Mouse (Mus musculus): ENCODE measurements around the gene Mpp3. TPM values are rescaled to one million over a fixed set of nuclear protein-coding genes. Genes with fewer than 3 reads are reported as not detected.
A peak's percentile ranks its signal among the peaks of the same experiment; 100 is the strongest.

Gene Mpp3
- polyA plus RNA-seq, 1 experiment = 3.8 TPM

GRCm38 (mm10) chr11:101979140-101979539 is 49.1 kb downstream of the Mpp3 start:
- peaks cover 6% of the 10 kb centered on the region for H3K4me1 ChIP-seq (ENCODE audit: control insufficient read depth, insufficient read depth, low read length)
- no peak overlapping the region for H3K4me3 ChIP-seq (ENCODE audit: low read depth, low read length)
- no peaks in the 10 kb centered on the region for H3K9me3 ChIP-seq (replicated peaks; ENCODE audit: control insufficient read depth, insufficient read depth, low read length, poor library complexity, severe bottlenecking)
- H3K9ac ChIP-seq (ENCODE audit: low read depth, poor library complexity, severe bottlenecking) = no peak overlapping the region
- TF ChIP-seq CTCF (IDR thresholded peaks at IDR 0.05; ENCODE audit: low read depth, low read length) (no peak), EP300 (IDR thresholded peaks at IDR 0.05; ENCODE audit: insufficient read depth, low read depth, low read length) (no peak), POLR2A (IDR thresholded peaks at IDR 0.05; ENCODE audit: insufficient read depth, low read length) (no peak)
- H3K27me3 ChIP-seq (ENCODE audit: control insufficient read depth, insufficient read depth, low read length, poor library complexity, severe bottlenecking) = no peaks in the 10 kb centered on the region
- no peak overlapping the region for H3K27ac ChIP-seq (ENCODE audit: insufficient read depth, low read length)
- peaks cover 2% of the 10 kb centered on the region; the same call in 1 of the 2 replicates for H3K36me3 ChIP-seq (ENCODE audit: control insufficient read depth, insufficient read depth, low read length, poor library complexity, severe bottlenecking)

GRCm38 (mm10) chr11:101976949-101977348 is 51.3 kb downstream of the Mpp3 start:
- Histone ChIP-seq H3K27me3 (ENCODE audit: control insufficient read depth, insufficient read depth, low read length, poor library complexity, severe bottlenecking) (no peaks in the 10 kb centered on the region), H3K36me3 (ENCODE audit: control insufficient read depth, insufficient read depth, low read length, poor library complexity, severe bottlenecking) (peaks cover 3% of the 10 kb centered on the region; the same call in 1 of the 2 replicates), H3K27ac (ENCODE audit: insufficient read depth, low read length) (no peak overlapping the region), H3K4me3 (ENCODE audit: low read depth, low read length) (no peak overlapping the region), H3K9me3 (replicated peaks; ENCODE audit: control insufficient read depth, insufficient read depth, low read length, poor library complexity, severe bottlenecking) (no peaks in the 10 kb centered on the region), H3K4me1 (ENCODE audit: control insufficient read depth, insufficient read depth, low read length) (peaks cover 1% of the 10 kb centered on the region), H3K9ac (ENCODE audit: low read depth, poor library complexity, severe bottlenecking) (no peak overlapping the region)
- TF ChIP-seq POLR2A (IDR thresholded peaks at IDR 0.05; ENCODE audit: insufficient read depth, low read length) (no peak), CTCF (IDR thresholded peaks at IDR 0.05; ENCODE audit: low read depth, low read length) (peak; percentile 16)

DNA sequence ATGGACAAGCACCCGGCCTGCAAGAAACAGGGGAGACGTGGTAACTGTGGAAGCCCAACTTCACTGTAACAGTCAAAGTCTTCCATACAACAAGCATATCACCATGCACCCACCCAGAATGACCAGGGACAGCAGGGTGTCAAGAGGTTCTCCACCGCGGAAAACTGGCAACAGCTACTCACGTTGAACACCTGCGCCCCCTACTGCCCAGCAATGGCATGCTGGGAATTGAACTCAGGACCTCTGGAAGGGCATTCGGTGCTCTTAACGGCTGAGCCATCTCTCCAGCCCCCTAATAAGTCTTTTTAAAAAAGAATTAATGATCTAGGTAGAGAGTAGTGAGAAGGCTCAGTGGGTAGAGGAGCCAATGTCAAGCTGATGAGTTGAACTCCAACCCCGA is 53.3 kb downstream of the Mpp3 start:
- Histone ChIP-seq H3K4me3 (ENCODE audit: low read depth, low read length) (no peak overlapping the region), H3K27ac (ENCODE audit: insufficient read depth, low read length) (no peak overlapping the region), H3K36me3 (ENCODE audit: control insufficient read depth, insufficient read depth, low read length, poor library complexity, severe bottlenecking) (peaks cover 3% of the 10 kb centered on the region; the same call in 1 of the 2 replicates), H3K9me3 (replicated peaks; ENCODE audit: control insufficient read depth, insufficient read depth, low read length, poor library complexity, severe bottlenecking) (no peaks in the 10 kb centered on the region), H3K4me1 (ENCODE audit: control insufficient read depth, insufficient read depth, low read length) (no peaks in the 10 kb centered on the region), H3K27me3 (ENCODE audit: control insufficient read depth, insufficient read depth, low read length, poor library complexity, severe bottlenecking) (no peaks in the 10 kb centered on the region), H3K9ac (ENCODE audit: low read depth, poor library complexity, severe bottlenecking) (no peak overlapping the region)
- TF ChIP-seq EP300 (IDR thresholded peaks at IDR 0.05; ENCODE audit: insufficient read depth, low read depth, low read length) (no peak), CTCF (IDR thresholded peaks at IDR 0.05; ENCODE audit: low read depth, low read length) (peak; percentile 86)

DNA sequence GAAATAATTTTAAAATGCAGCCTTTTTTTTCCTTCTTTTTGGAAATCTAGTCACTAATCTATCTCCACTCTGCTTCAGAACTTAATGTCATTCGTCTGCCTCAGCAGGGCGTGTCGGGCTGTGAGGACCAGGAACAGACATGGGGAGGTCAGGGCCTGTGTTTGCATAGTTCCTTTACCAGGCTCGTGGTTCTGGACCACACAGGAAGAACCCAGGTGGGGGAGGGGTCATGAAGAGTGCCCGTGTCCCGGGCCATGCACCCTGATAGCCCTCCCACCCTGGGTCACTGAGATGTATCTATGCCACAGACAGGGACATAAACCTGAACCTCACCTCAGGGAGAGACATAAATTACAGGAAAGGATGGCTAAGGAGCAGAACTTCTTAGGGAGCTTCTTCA is 54.1 kb downstream of the Mpp3 start:
- Histone ChIP-seq H3K4me3 (ENCODE audit: low read depth, low read length) (no peak overlapping the region), H3K4me1 (ENCODE audit: control insufficient read depth, insufficient read depth, low read length) (no peaks in the 10 kb centered on the region), H3K9me3 (replicated peaks; ENCODE audit: control insufficient read depth, insufficient read depth, low read length, poor library complexity, severe bottlenecking) (no peaks in the 10 kb centered on the region), H3K9ac (ENCODE audit: low read depth, poor library complexity, severe bottlenecking) (no peak overlapping the region), H3K36me3 (ENCODE audit: control insufficient read depth, insufficient read depth, low read length, poor library complexity, severe bottlenecking) (peaks cover 3% of the 10 kb centered on the region; the same call in 1 of the 2 replicates), H3K27ac (ENCODE audit: insufficient read depth, low read length) (no peak overlapping the region), H3K27me3 (ENCODE audit: control insufficient read depth, insufficient read depth, low read length, poor library complexity, severe bottlenecking) (no peaks in the 10 kb centered on the region)
- TF ChIP-seq CTCF (IDR thresholded peaks at IDR 0.05; ENCODE audit: low read depth, low read length) = no peak
- no peak for TF ChIP-seq POLR2A (IDR thresholded peaks at IDR 0.05; ENCODE audit: insufficient read depth, low read length)
- TF ChIP-seq EP300 (IDR thresholded peaks at IDR 0.05; ENCODE audit: insufficient read depth, low read depth, low read length) = no peak

GRCm38 (mm10) chr11:101973496-101973895 is 54.8 kb downstream of the Mpp3 start:
- Histone ChIP-seq H3K4me3 (ENCODE audit: low read depth, low read length) (no peak overlapping the region), H3K4me1 (ENCODE audit: control insufficient read depth, insufficient read depth, low read length) (peaks cover under 1% of the 10 kb centered on the region), H3K27ac (ENCODE audit: insufficient read depth, low read length) (no peak overlapping the region), H3K9ac (ENCODE audit: low read depth, poor library complexity, severe bottlenecking) (no peak overlapping the region), H3K27me3 (ENCODE audit: control insufficient read depth, insufficient read depth, low read length, poor library complexity, severe bottlenecking) (no peaks in the 10 kb centered on the region), H3K36me3 (ENCODE audit: control insufficient read depth, insufficient read depth, low read length, poor library complexity, severe bottlenecking) (peaks cover 3% of the 10 kb centered on the region; the same call in 1 of the 2 replicates), H3K9me3 (replicated peaks; ENCODE audit: control insufficient read depth, insufficient read depth, low read length, poor library complexity, severe bottlenecking) (no peaks in the 10 kb centered on the region)
- TF ChIP-seq EP300 (IDR thresholded peaks at IDR 0.05; ENCODE audit: insufficient read depth, low read depth, low read length) (no peak), CTCF (IDR thresholded peaks at IDR 0.05; ENCODE audit: low read depth, low read length) (no peak), POLR2A (IDR thresholded peaks at IDR 0.05; ENCODE audit: insufficient read depth, low read length) (no peak)

GRCm38 (mm10) chr11:101972651-101973050 is 55.6 kb downstream of the Mpp3 start:
- Histone ChIP-seq H3K36me3 (ENCODE audit: control insufficient read depth, insufficient read depth, low read length, poor library complexity, severe bottlenecking) (peaks cover 3% of the 10 kb centered on the region; the same call in 1 of the 2 replicates), H3K4me1 (ENCODE audit: control insufficient read depth, insufficient read depth, low read length) (peaks cover 2% of the 10 kb centered on the region), H3K9me3 (replicated peaks; ENCODE audit: control insufficient read depth, insufficient read depth, low read length, poor library complexity, severe bottlenecking) (no peaks in the 10 kb centered on the region), H3K9ac (ENCODE audit: low read depth, poor library complexity, severe bottlenecking) (no peak overlapping the region), H3K4me3 (ENCODE audit: low read depth, low read length) (no peak overlapping the region), H3K27me3 (ENCODE audit: control insufficient read depth, insufficient read depth, low read length, poor library complexity, severe bottlenecking) (no peaks in the 10 kb centered on the region), H3K27ac (ENCODE audit: insufficient read depth, low read length) (no peak overlapping the region)
- TF ChIP-seq EP300 (IDR thresholded peaks at IDR 0.05; ENCODE audit: insufficient read depth, low read depth, low read length) (no peak), CTCF (IDR thresholded peaks at IDR 0.05; ENCODE audit: low read depth, low read length) (no peak), POLR2A (IDR thresholded peaks at IDR 0.05; ENCODE audit: insufficient read depth, low read length) (no peak)
